Mouse (Mus musculus): Measurements from ENCODE around the gene Eif2b2. TPM values are rescaled to one million over a fixed set of nuclear protein-coding genes. Genes with fewer than 3 reads are reported as not detected.

Gene Eif2b2
- polyA plus RNA-seq, 1 experiment from 2014 or later = 55.9 TPM

- peak overlapping the region; percentile 20; the same call in 1 of the 2 replicates for H3K27ac ChIP-seq (replicated peaks)
- no peaks in the 10 kb centered on the region for H3K9me3 ChIP-seq
- H3K4me2 ChIP-seq = 0 out of 2 replicates have a peak overlapping the region, but pooled peaks have one; percentile 2
- WGBS = 68% methylated on average over 5 of the region's 5 CpGs
- H3K9ac ChIP-seq = no peak overlapping the region
- no peaks in the 10 kb centered on the region for H3K36me3 ChIP-seq
- ATAC-seq (ENCODE audit: extremely low read depth, insufficient number of reproducible peaks, low FRiP score, low TSS enrichment) = no peak
- no peak overlapping the region for H3K4me3 ChIP-seq
- peaks cover 24% of the 10 kb centered on the region for H3K27me3 ChIP-seq (replicated peaks)
- H3K4me1 ChIP-seq = peaks cover 60% of the 10 kb centered on the region
These were observed 24.2 kb upstream of the Eif2b2 start for GRCm38 (mm10) chr12:85195086-85195485.

GRCm38 (mm10) chr12:85196191-85196590 lies 23.1 kb upstream of the Eif2b2 start:
- Histone ChIP-seq H3K9me3 (no peaks in the 10 kb centered on the region), H3K4me3 (no peak overlapping the region), H3K36me3 (no peaks in the 10 kb centered on the region), H3K27ac (replicated peaks) (no peak overlapping the region), H3K27me3 (replicated peaks) (peaks cover 24% of the 10 kb centered on the region), H3K4me1 (peaks cover 66% of the 10 kb centered on the region), H3K9ac (no peak overlapping the region), H3K4me2 (no peak overlapping the region)
- ATAC-seq (ENCODE audit: extremely low read depth, insufficient number of reproducible peaks, low FRiP score, low TSS enrichment) = peak; percentile 11; the same call in 1 of the 2 replicates
- WGBS = 66% methylated on average over 10 of the region's 10 CpGs

DNA sequence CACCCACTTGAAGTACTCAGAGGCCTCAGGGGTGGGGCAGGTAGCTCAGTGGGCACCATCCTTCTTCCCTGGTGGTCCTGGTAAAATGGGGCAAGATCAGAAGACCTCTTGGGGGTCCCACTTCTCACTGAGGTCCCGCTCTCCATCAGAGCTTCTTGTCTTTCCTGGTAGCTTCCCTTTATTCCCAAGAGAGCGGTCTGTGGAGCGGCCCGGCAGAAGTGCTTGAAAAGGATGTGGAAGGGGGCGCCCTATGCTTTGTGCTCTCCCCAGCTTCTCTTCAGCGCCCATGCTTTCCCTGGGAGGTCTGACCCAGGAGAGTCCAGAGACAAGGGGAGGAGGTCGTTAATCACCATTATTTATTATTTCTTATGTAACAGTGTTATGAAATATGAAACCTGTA lies 21.9 kb upstream of the Eif2b2 start:
- 77% methylated on average over 7 of the region's 7 CpGs for WGBS
- H3K27ac ChIP-seq (replicated peaks) = no peak overlapping the region
- H3K36me3 ChIP-seq = no peaks in the 10 kb centered on the region
- H3K4me3 ChIP-seq = no peak overlapping the region
- no peak overlapping the region for H3K9ac ChIP-seq
- H3K4me1 ChIP-seq = peaks cover 74% of the 10 kb centered on the region
- ATAC-seq (ENCODE audit: extremely low read depth, insufficient number of reproducible peaks, low FRiP score, low TSS enrichment) = no peak
- H3K4me2 ChIP-seq = no peak overlapping the region
- peaks cover 24% of the 10 kb centered on the region for H3K27me3 ChIP-seq (replicated peaks)
- H3K9me3 ChIP-seq = no peaks in the 10 kb centered on the region

DNA sequence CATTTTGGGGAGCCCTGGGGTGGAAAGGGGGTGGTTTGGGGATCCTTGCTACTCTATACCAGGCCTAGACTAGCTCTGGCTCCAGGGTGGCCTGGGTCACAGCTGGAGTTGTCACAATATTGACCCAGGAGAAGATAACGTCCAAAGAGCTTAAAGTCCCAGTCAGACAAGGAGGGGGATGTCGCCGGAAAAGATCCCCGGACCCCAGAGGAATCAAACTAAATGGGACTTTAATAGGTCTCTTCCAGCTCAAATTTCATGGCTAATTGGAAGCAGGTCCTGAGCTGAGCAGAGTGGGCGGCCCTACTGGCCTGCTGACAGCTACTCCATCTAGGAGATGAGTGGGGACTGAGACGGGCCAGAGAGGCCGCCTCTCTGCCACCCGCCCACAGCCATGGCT lies 21.3 kb upstream of the Eif2b2 start:
- Histone ChIP-seq H3K9me3 (no peaks in the 10 kb centered on the region), H3K4me1 (peaks cover 69% of the 10 kb centered on the region), H3K27me3 (replicated peaks) (peaks cover 22% of the 10 kb centered on the region), H3K9ac (no peak overlapping the region), H3K36me3 (no peaks in the 10 kb centered on the region), H3K27ac (replicated peaks) (no peak overlapping the region), H3K4me3 (no peak overlapping the region), H3K4me2 (no peak overlapping the region)
- 31% methylated on average over 8 of the region's 8 CpGs for WGBS
- ATAC-seq (ENCODE audit: extremely low read depth, insufficient number of reproducible peaks, low FRiP score, low TSS enrichment) = no peak

DNA sequence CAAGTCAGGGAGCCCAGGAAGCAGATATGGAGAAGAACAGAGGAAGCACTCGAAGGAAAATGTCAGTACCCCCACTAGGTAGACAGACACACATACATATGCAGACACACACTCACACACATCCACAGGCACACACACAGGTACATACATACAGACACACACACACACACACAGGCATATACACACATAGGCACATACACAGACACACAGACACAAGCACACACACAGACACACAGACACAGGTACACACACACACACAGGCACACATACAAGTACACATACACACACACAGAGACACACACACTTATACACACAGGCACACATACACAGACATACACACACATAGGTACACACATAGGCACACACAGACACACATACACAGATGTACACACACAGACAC lies 19.3 kb upstream of the Eif2b2 start:
- ATAC-seq (ENCODE audit: extremely low read depth, insufficient number of reproducible peaks, low FRiP score, low TSS enrichment) = no peak
- H3K4me3 ChIP-seq = no peak overlapping the region
- H3K9me3 ChIP-seq = no peaks in the 10 kb centered on the region
- H3K27ac ChIP-seq (replicated peaks) = no peak overlapping the region
- H3K27me3 ChIP-seq (replicated peaks) = peaks cover 14% of the 10 kb centered on the region; the same call in 1 of the 2 replicates
- H3K9ac ChIP-seq = no peak overlapping the region
- H3K4me1 ChIP-seq = peaks cover 56% of the 10 kb centered on the region
- WGBS = 52% methylated on average over 1 of the region's 1 CpGs
- H3K4me2 ChIP-seq = no peak overlapping the region
- no peaks in the 10 kb centered on the region for H3K36me3 ChIP-seq

DNA sequence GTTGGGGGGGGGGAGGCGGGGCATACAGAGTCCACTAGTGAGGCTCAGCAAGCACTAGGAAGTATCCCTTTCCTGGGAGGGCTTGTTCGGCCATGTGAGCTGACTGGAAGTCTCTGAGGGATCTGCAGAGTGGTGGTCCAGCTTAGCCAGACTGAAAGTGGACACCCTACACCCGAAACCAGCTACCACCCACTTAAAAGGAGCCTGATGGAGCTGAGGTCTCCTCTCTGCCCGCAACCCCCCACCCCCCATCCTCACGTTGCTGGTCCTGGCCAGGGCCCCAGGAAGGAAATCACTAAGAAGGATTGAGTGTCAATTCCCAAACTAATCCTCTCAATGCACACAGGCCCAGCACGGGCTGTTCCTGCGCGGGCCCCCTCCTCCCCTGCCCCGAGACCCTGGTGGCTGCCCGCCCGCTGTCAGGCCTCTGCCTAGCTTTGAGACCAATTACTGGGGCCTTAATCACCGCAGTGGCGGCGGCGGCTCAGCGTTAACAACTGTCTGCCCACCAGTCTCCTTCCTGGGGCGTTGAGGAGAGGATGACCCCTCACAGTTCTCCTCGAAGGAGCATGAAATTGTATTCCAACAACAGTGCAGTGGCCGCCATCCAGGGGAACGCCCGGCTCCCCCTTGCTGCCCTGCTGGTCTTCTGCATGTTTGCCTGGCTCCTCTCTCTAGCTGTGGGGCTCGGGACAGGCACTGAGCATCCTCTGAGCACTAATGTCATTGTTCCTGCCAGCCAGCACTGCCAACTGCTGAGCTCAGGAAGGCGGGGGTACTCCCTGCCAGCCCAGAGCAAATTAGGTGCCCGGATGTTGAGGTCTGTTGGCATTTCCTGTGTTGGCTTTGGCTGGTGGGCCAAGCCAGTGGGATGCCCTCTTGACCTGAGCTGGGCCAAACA lies 18.1 kb upstream of the Eif2b2 start:
- Histone ChIP-seq H3K36me3 (no peaks in the 10 kb centered on the region), H3K27me3 (replicated peaks) (peaks cover 11% of the 10 kb centered on the region; the same call in 1 of the 2 replicates), H3K9ac (peak overlapping the region; percentile 45), H3K4me2 (no peak overlapping the region), H3K27ac (replicated peaks) (no peak overlapping the region), H3K4me1 (peaks cover 44% of the 10 kb centered on the region), H3K4me3 (no peak overlapping the region), H3K9me3 (no peaks in the 10 kb centered on the region)
- no peak for ATAC-seq (ENCODE audit: extremely low read depth, insufficient number of reproducible peaks, low FRiP score, low TSS enrichment)
- 34% methylated on average over 24 of the region's 24 CpGs for WGBS

DNA sequence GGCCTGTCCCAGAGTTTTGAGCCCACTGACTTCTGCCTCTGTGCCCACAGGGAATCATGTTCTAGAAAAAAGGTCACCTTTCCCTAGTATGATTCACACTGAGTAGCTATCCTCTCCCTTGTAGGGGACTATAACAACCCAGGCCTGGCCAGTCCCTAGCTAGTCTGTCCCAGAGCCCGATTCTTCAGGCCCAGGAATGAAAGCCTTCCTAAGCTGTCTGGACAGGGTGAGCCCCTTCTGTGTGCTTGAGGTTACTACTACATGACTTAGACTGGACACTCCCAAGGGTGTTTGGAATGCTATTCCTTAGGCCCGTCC lies 17.5 kb upstream of the Eif2b2 start:
- H3K9me3 ChIP-seq = no peaks in the 10 kb centered on the region
- H3K27me3 ChIP-seq (replicated peaks) = peaks cover 11% of the 10 kb centered on the region; the same call in 1 of the 2 replicates
- no peak overlapping the region for H3K4me3 ChIP-seq
- no peaks in the 10 kb centered on the region for H3K36me3 ChIP-seq
- WGBS = 67% methylated on average over 2 of the region's 2 CpGs
- H3K4me1 ChIP-seq = peaks cover 38% of the 10 kb centered on the region
- H3K4me2 ChIP-seq = no peak overlapping the region
- no peak for ATAC-seq (ENCODE audit: extremely low read depth, insufficient number of reproducible peaks, low FRiP score, low TSS enrichment)
- H3K9ac ChIP-seq = no peak overlapping the region
- no peak overlapping the region for H3K27ac ChIP-seq (replicated peaks)

DNA sequence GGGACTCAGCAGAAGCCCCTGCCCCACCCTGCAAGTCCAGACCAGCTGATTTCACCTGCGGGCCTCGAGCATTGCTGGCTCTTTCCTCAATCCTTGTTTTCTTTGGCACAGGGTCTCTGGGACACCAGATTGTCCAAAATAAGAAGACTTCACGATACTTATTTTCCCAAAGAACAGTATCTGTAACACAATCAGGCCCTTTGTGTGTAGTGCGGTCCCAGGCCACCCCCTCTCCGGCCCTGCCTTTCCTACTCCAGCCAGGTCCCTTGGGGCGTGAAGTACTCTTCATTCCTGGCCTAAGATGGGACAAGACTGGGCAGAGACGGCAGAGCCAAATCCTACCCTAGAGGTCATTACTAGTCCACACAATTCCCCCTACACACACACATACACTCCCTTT lies 17.1 kb upstream of the Eif2b2 start:
- no peak overlapping the region for H3K27ac ChIP-seq (replicated peaks)
- H3K36me3 ChIP-seq = no peaks in the 10 kb centered on the region
- WGBS = 64% methylated on average over 7 of the region's 7 CpGs
- no peak overlapping the region for H3K9ac ChIP-seq
- H3K4me2 ChIP-seq = no peak overlapping the region
- peaks cover 35% of the 10 kb centered on the region for H3K4me1 ChIP-seq
- H3K9me3 ChIP-seq = no peaks in the 10 kb centered on the region
- no peak for ATAC-seq (ENCODE audit: extremely low read depth, insufficient number of reproducible peaks, low FRiP score, low TSS enrichment)
- no peak overlapping the region for H3K4me3 ChIP-seq
- H3K27me3 ChIP-seq (replicated peaks) = peaks cover 11% of the 10 kb centered on the region; the same call in 1 of the 2 replicates

GRCm38 (mm10) chr12:85203699-85204098 lies 15.6 kb upstream of the Eif2b2 start:
- no peak overlapping the region for H3K4me3 ChIP-seq
- H3K9ac ChIP-seq = no peak overlapping the region
- no peaks in the 10 kb centered on the region for H3K9me3 ChIP-seq
- peaks cover 11% of the 10 kb centered on the region; the same call in 1 of the 2 replicates for H3K27me3 ChIP-seq (replicated peaks)
- H3K36me3 ChIP-seq = no peaks in the 10 kb centered on the region
- H3K27ac ChIP-seq (replicated peaks) = no peak overlapping the region
- ATAC-seq (ENCODE audit: extremely low read depth, insufficient number of reproducible peaks, low FRiP score, low TSS enrichment) = no peak
- H3K4me1 ChIP-seq = peaks cover 27% of the 10 kb centered on the region
- 55% methylated on average over 5 of the region's 5 CpGs for WGBS
- H3K4me2 ChIP-seq = no peak overlapping the region

GRCm38 (mm10) chr12:85204105-85204504 lies 15.2 kb upstream of the Eif2b2 start:
- Histone ChIP-seq H3K27ac (replicated peaks) (no peak overlapping the region), H3K4me1 (peaks cover 31% of the 10 kb centered on the region), H3K4me3 (no peak overlapping the region), H3K36me3 (no peaks in the 10 kb centered on the region), H3K4me2 (no peak overlapping the region), H3K9ac (no peak overlapping the region), H3K27me3 (replicated peaks) (peaks cover 10% of the 10 kb centered on the region; the same call in 1 of the 2 replicates), H3K9me3 (no peaks in the 10 kb centered on the region)
- no peak for ATAC-seq (ENCODE audit: extremely low read depth, insufficient number of reproducible peaks, low FRiP score, low TSS enrichment)
- WGBS = 44% methylated on average over 8 of the region's 8 CpGs

GRCm38 (mm10) chr12:85205425-85205824 lies 13.9 kb upstream of the Eif2b2 start:
- 81% methylated on average over 10 of the region's 10 CpGs for WGBS
- no peak overlapping the region for H3K9ac ChIP-seq
- no peak for ATAC-seq (ENCODE audit: extremely low read depth, insufficient number of reproducible peaks, low FRiP score, low TSS enrichment)
- no peaks in the 10 kb centered on the region for H3K9me3 ChIP-seq
- no peaks in the 10 kb centered on the region for H3K36me3 ChIP-seq
- peaks cover 31% of the 10 kb centered on the region for H3K4me1 ChIP-seq
- no peak overlapping the region for H3K4me3 ChIP-seq
- no peak overlapping the region for H3K4me2 ChIP-seq
- no peak overlapping the region for H3K27ac ChIP-seq (replicated peaks)
- no peaks in the 10 kb centered on the region; the same call in 1 of the 2 replicates for H3K27me3 ChIP-seq (replicated peaks)

- Histone ChIP-seq H3K9ac (no peak overlapping the region), H3K4me2 (no peak overlapping the region), H3K9me3 (no peaks in the 10 kb centered on the region), H3K4me3 (no peak overlapping the region), H3K36me3 (no peaks in the 10 kb centered on the region), H3K27me3 (replicated peaks) (no peaks in the 10 kb centered on the region), H3K27ac (replicated peaks) (no peak overlapping the region), H3K4me1 (peaks cover 21% of the 10 kb centered on the region)
- no peak for ATAC-seq (ENCODE audit: extremely low read depth, insufficient number of reproducible peaks, low FRiP score, low TSS enrichment)
- WGBS = 29% methylated on average over 7 of the region's 7 CpGs
These were observed 10.5 kb upstream of the Eif2b2 start for GRCm38 (mm10) chr12:85208687-85209199.
